Mouse (Mus musculus): ENCODE results near the gene Zfp619. TPM values are rescaled to one million over a fixed set of nuclear protein-coding genes. Genes with fewer than 3 reads are reported as not detected.
A peak's percentile ranks its signal among the peaks of the same experiment; 100 is the strongest.

Gene Zfp619
- total and polyA plus RNA-seq, 3 experiments: 0.62 to 1.3 TPM; not detected in 1

- no peaks in the 10 kb centered on the region; the same call in 1 of the 2 replicates for H3K79me2 ChIP-seq (ENCODE audit: control insufficient read depth, insufficient read depth, low read length, poor library complexity)
- H3K4me3 ChIP-seq (ENCODE audit: control insufficient read depth in 1 of 2, insufficient read depth in 1 of 2, low read depth in 2 of 2, low read length in 2 of 2): peak overlapping the region; percentile 83 to 85
- H3K27ac ChIP-seq (ENCODE audit: control insufficient read depth, low read depth, low read length): peak overlapping the region; percentile 35
- DNase-seq (ENCODE audit: low read depth, low spot score): peak; percentile 91
- H3K9ac ChIP-seq (ENCODE audit: control insufficient read depth, low read depth, low read length, poor library complexity, severe bottlenecking): peak overlapping the region; percentile 76
- H3K36me3 ChIP-seq (ENCODE audit: control insufficient read depth in 1 of 2, insufficient read depth in 2 of 2, low read length in 2 of 2): no peaks in the 10 kb centered on the region
- no peaks in the 10 kb centered on the region for H3K9me3 ChIP-seq (replicated peaks; ENCODE audit: insufficient read depth, low read length)
- TF ChIP-seq MAX (IDR thresholded peaks at IDR 0.05; ENCODE audit: low read length) (0 out of 2 replicates have a peak, but pooled peaks have one; percentile 11), POLR2AphosphoS2 (IDR thresholded peaks at IDR 0.05; ENCODE audit: low read length) (0 out of 2 replicates have a peak, but pooled peaks have one; percentile 50), POLR2A (IDR thresholded peaks at IDR 0.05; ENCODE audit: control insufficient read depth in 1 of 2, insufficient read depth in 1 of 2, low read depth in 1 of 2, low read length in 2 of 2, poor library complexity in 1 of 2) (peak; percentile 39 to 64; a peak in 2 of 4 replicates), SIN3A (IDR thresholded peaks at IDR 0.05; ENCODE audit: low read length) (no peak; the same call in 1 of the 2 replicates), ZC3H11A (IDR thresholded peaks at IDR 0.05; ENCODE audit: low read depth, low read length) (no peak), TBP (IDR thresholded peaks at IDR 0.05; ENCODE audit: low read depth, low read length) (peak; percentile 81), CTCF (IDR thresholded peaks at IDR 0.05 in 2 of 3, conservative IDR thresholded peaks at IDR 0.05 in 1 of 3; ENCODE audit: control insufficient read depth in 1 of 3, insufficient read depth in 1 of 3, low read depth in 2 of 3, low read length in 3 of 3, poor library complexity in 1 of 3, severe bottlenecking in 1 of 3) (peak; percentile 10 to 34 (median 11); a peak in 3 of 6 replicates), MYC (IDR thresholded peaks at IDR 0.05; ENCODE audit: low read depth, low read length) (no peak), GATA1 (IDR thresholded peaks at IDR 0.05; ENCODE audit: low read depth, low read length) (no peak), NELFE (IDR thresholded peaks at IDR 0.05; ENCODE audit: low read depth, low read length) (peak; percentile 38; the same call in 1 of the 2 replicates), TCF12 (IDR thresholded peaks at IDR 0.05; ENCODE audit: low read depth, low read length) (no peak), MAFK (IDR thresholded peaks at IDR 0.05; ENCODE audit: borderline replicate concordance, low read depth, low read length) (no peak), HCFC1 (IDR thresholded peaks at IDR 0.05; ENCODE audit: low read depth, low read length) (no peak), ELF1 (IDR thresholded peaks at IDR 0.05; ENCODE audit: low read depth, low read length) (no peak), NRF1 (IDR thresholded peaks at IDR 0.05; ENCODE audit: insufficient read depth, low read depth, low read length, poor library complexity, severe bottlenecking) (peak; percentile 35; the same call in 1 of the 2 replicates), MEF2A (IDR thresholded peaks at IDR 0.05; ENCODE audit: extremely low read depth, insufficient replicate concordance, low read depth, low read length, poor library complexity, severe bottlenecking) (no peak), SMC3 (IDR thresholded peaks at IDR 0.05; ENCODE audit: low read depth, low read length) (no peak), ZMIZ1 (IDR thresholded peaks at IDR 0.05; ENCODE audit: low read depth, low read length) (peak; percentile 61; the same call in 1 of the 2 replicates), USF2 (IDR thresholded peaks at IDR 0.05; ENCODE audit: borderline replicate concordance in 1 of 2, insufficient read depth in 1 of 2, low read depth in 1 of 2, low read length in 2 of 2) (no peak), UBTF (IDR thresholded peaks at IDR 0.05; ENCODE audit: borderline replicate concordance, insufficient read depth, low read depth, low read length) (0 out of 2 replicates have a peak, but pooled peaks have one; percentile 41), MXI1 (IDR thresholded peaks at IDR 0.05; ENCODE audit: low read depth, low read length) (0 out of 2 replicates have a peak, but pooled peaks have one; percentile 24)
- no peaks in the 10 kb centered on the region for H3K27me3 ChIP-seq (ENCODE audit: control insufficient read depth in 1 of 2, insufficient read depth in 2 of 2, low read length in 2 of 2)
- peaks cover 0 to 2% of the 10 kb centered on the region in 2 experiments; a peak in 1 of 4 replicates for H3K4me1 ChIP-seq (ENCODE audit: control insufficient read depth in 1 of 2, insufficient read depth in 2 of 2, low read length in 2 of 2)
Measured at GRCm38 (mm10) chr7:39544242-39545111, 26.9 kb downstream of the Zfp619 start.
